In genomic region chr8:94535631-94536030, GRCm38 (mm10) we compare ENCODE assay signal across 25 mouse cellular contexts. TPM values are rescaled to one million over a fixed set of nuclear protein-coding genes. Genes with fewer than 3 reads are reported as not detected.
A peak's percentile ranks its signal among the peaks of the same experiment; 100 is the strongest.
DNase-seq lines count a peak whose midpoint lies in the region; ATAC-seq lines count a peak whose summit lies in the region.
"Had no signal": no experiment of that assay in that cellular context is flagged by ENCODE, and none has a peak within 500 bp of the region (broad histone marks: within the 10 kb centered on the region; RNA-seq: fewer than 3 reads in every experiment).

No protein-coding gene starts in this region.

- H3K27me3 ChIP-seq in forebrain, embryonic 15.5 days = no peaks in the 10 kb centered on the region
- H3K27me3 ChIP-seq in forebrain, embryonic 11.5 days (ENCODE audit: control insufficient read depth, insufficient read depth, low read length) = peaks cover 2% of the 10 kb centered on the region
- H3K27me3 ChIP-seq: Patski had no signal

- no peaks in the 10 kb centered on the region for H3K9me3 ChIP-seq in forebrain, embryonic 15.5 days
- H3K9me3 ChIP-seq in forebrain, embryonic 11.5 days (ENCODE audit: control insufficient read depth, low read length) = no peaks in the 10 kb centered on the region
- H3K9me3 ChIP-seq: heart, embryonic 13.5 days; hindbrain, embryonic 12.5 days; limb, embryonic 10.5 days; liver, embryonic 15.5 days; lung, embryonic 15.5 days; midbrain, embryonic 15.5 days had no signal

- H3K4me3 ChIP-seq in forebrain, embryonic 15.5 days = no peak overlapping the region
- H3K4me3 ChIP-seq in forebrain, embryonic 11.5 days (ENCODE audit: low read depth, low read length) = no peak overlapping the region
- H3K4me3 ChIP-seq: heart, embryonic 13.5 days; hindbrain, embryonic 12.5 days; left cerebral cortex, adult 2 months; limb, embryonic 10.5 days; liver, embryonic 15.5 days; lung, embryonic 15.5 days; megakaryocyte, embryonic 14.5 days; midbrain, embryonic 15.5 days had no signal

- H3K36me3 ChIP-seq in forebrain, embryonic 15.5 days = no peaks in the 10 kb centered on the region
- H3K36me3 ChIP-seq in forebrain, embryonic 11.5 days (ENCODE audit: control insufficient read depth, insufficient read depth, low read length) = no peaks in the 10 kb centered on the region; the same call in 1 of the 2 replicates
- H3K36me3 ChIP-seq: heart, embryonic 13.5 days; hindbrain, embryonic 12.5 days; limb, embryonic 10.5 days; liver, embryonic 15.5 days; lung, embryonic 15.5 days; midbrain, embryonic 15.5 days had no signal

- H3K4me1 ChIP-seq in forebrain, embryonic 15.5 days = peaks cover 45% of the 10 kb centered on the region
- H3K4me1 ChIP-seq in forebrain, embryonic 11.5 days (replicated peaks; ENCODE audit: control insufficient read depth, insufficient read depth, low read length) = peaks cover 15% of the 10 kb centered on the region

- H3K27ac ChIP-seq in forebrain, embryonic 15.5 days (replicated peaks) = 0 out of 2 replicates have a peak overlapping the region, but pooled peaks have one; percentile 13
- no peak overlapping the region for H3K27ac ChIP-seq in forebrain, embryonic 11.5 days (ENCODE audit: low read depth, low read length)
- H3K27ac ChIP-seq: heart, embryonic 13.5 days; hindbrain, embryonic 12.5 days; left cerebral cortex, adult 2 months; limb, embryonic 10.5 days; liver, embryonic 15.5 days; lung, embryonic 15.5 days; midbrain, embryonic 15.5 days had no signal

- no peak for ATAC-seq in forebrain, embryonic 15.5 days (replicated peaks)
- no peak for ATAC-seq in forebrain, embryonic 11.5 days (replicated peaks; ENCODE audit: low FRiP score)
- ATAC-seq: midbrain, embryonic 15.5 days; Patski had no signal

- no peak for DNase-seq in forebrain, embryonic 11.5 days (ENCODE audit: low spot score)
- DNase-seq in kidney, postnatal 10 days = peak; percentile 39
- no peak for DNase-seq in kidney, adult 8-10 months
- DNase-seq in Muller cell, postnatal 12 days (ENCODE audit: inconsistent ontology term) = peak; percentile 22
- peak; percentile 41 to 56 for DNase-seq in kidney, postnatal 25 days
- no peak for DNase-seq in urinary bladder, adult 18-20 months (ENCODE audit: low spot score in 2 of 2)
- DNase-seq: adrenal gland, postnatal 36 days; cerebellum, adult 9-10 months; gastrocnemius, postnatal 25 days; heart, adult 18-20 months; heart, postnatal 14 days; liver; lung, postnatal 36 days; thymus, adult 18-20 months; thymus, postnatal 36 days had no signal

- 68% methylated on average over 7 of the region's 7 CpGs for WGBS in forebrain, embryonic 15.5 days
- WGBS in forebrain, embryonic 11.5 days = 82% methylated on average over 7 of the region's 7 CpGs

- no peak overlapping the region for H3K4me2 ChIP-seq in forebrain, embryonic 15.5 days (replicated peaks)
- no peak overlapping the region for H3K4me2 ChIP-seq in forebrain, embryonic 11.5 days (ENCODE audit: low read depth, low read length, severe bottlenecking)
- H3K4me2 ChIP-seq: heart, embryonic 13.5 days; hindbrain, embryonic 12.5 days; liver, embryonic 15.5 days; lung, embryonic 15.5 days; midbrain, embryonic 15.5 days had no signal

- H3K9ac ChIP-seq in forebrain, embryonic 15.5 days (replicated peaks) = no peak overlapping the region
- no peak overlapping the region for H3K9ac ChIP-seq in forebrain, embryonic 11.5 days (ENCODE audit: low read length)
- H3K9ac ChIP-seq: heart, embryonic 13.5 days; hindbrain, embryonic 12.5 days; liver, embryonic 15.5 days; lung, embryonic 15.5 days; midbrain, embryonic 15.5 days had no signal

RNA-seq across cellular contexts. Expression of gene Cpne2, which starts 2.8 kb away (rescaled TPM):
- polyA plus RNA-seq in forebrain, embryonic 15.5 days (2015; fragmentation: Nextera tagmentation; extraction: Ambion mirVana) = 22.4 and 24.8 TPM in 2 replicates
- 19.9 and 23.1 TPM in 2 replicates for polyA plus RNA-seq in forebrain, embryonic 11.5 days (2014; fragmentation: Nextera tagmentation; extraction: Ambion mirVana)

Comparison
In these comparisons a context has a peak if more than half of its experiments do, and no peak if none do; other contexts are left out.
1. DNase-seq: peak in kidney, postnatal 10 days (single experiment), Muller cell, postnatal 12 days (single experiment) and kidney, postnatal 25 days (2 of 2); none in forebrain, embryonic 11.5 days (single experiment), kidney, adult 8-10 months (0 of 2) and urinary bladder, adult 18-20 months (0 of 2).